Mouse (Mus musculus) embryonic facial prominence, embryonic 15.5 days (tissue): ENCODE measurements around the gene Tgfb3. TPM values are rescaled to one million over a fixed set of nuclear protein-coding genes. Genes with fewer than 3 reads are reported as not detected.

ENCODE experiments used
- ATAC-seq: fragments of 200-750 bp; cut with Nextera tagmentation; 2 replicates; pipeline ENCODE4 v1.8.0; 2017; ENCODE audit warnings: low read depth, moderate TSS enrichment; ENCODE audit not compliant: insufficient number of reproducible peaks, low FRiP score, low TSS enrichment
- H3K27ac ChIP-seq: fragments of 300-500 bp; sonication (generic); replicated peaks from 2 replicates; pipeline ENCODE4 v1.5.1; 2015; ENCODE audit warnings: mild to moderate bottlenecking, inconsistent platforms
- H3K27me3 ChIP-seq: fragments of 300-500 bp; sonication (generic); 2 replicates; pipeline ENCODE4 v1.6.1; 2015; ENCODE audit warnings: inconsistent platforms
- H3K36me3 ChIP-seq: fragments of 300-500 bp; sonication (generic); 2 replicates; pipeline ENCODE4 v1.6.1; 2015; ENCODE audit warnings: mild to moderate bottlenecking, inconsistent platforms
- H3K4me1 ChIP-seq: fragments of 300-500 bp; sonication (generic); 2 replicates; pipeline ENCODE4 v1.6.1; 2015; ENCODE audit warnings: inconsistent platforms
- H3K4me2 ChIP-seq: fragments of 300-500 bp; sonication (generic); replicated peaks from 2 replicates; pipeline ENCODE4 v1.6.1; 2015; ENCODE audit warnings: mild to moderate bottlenecking, inconsistent platforms
- H3K4me3 ChIP-seq: fragments of 300-500 bp; sonication (generic); replicated peaks from 2 replicates; pipeline ENCODE4 v1.5.1; 2015; ENCODE audit warnings: mild to moderate bottlenecking, inconsistent platforms
- H3K9ac ChIP-seq: fragments of 300-500 bp; sonication (generic); 2 replicates; pipeline ENCODE4 v1.6.1; 2015; ENCODE audit warnings: inconsistent platforms
- H3K9me3 ChIP-seq: fragments of 300-500 bp; sonication (generic); replicated peaks from 2 replicates; pipeline ENCODE4 v1.6.1; 2016; ENCODE audit warnings: inconsistent platforms
- WGBS: fragments of 180-500 bp; shearing (Covaris S2); methylation state at CpG from one replicate; pipeline ENCODE4 v1.1.7; 2015; 5-methylcytosine and 5-hydroxymethylcytosine counted together
- polyA plus RNA-seq: library from polyadenylated mRNA; unstranded; fragments of >200 nt; fragmentation: Nextera tagmentation; extraction: Ambion mirVana; gene quantifications from 2 replicates; pipeline ENCODE4 v1.2.1, GENCODE M21; 2015

The Tgfb3 gene
- polyA plus RNA-seq, 1 experiment from 2014 or later = 71.6 TPM

- ATAC-seq = no peak
- Histone ChIP-seq H3K9me3 (no peaks in the 10 kb centered on the region), H3K4me1 (0 out of 2 replicates have a peak, but pooled peaks cover 6% of the 10 kb centered on the region), H3K9ac (no peak overlapping the region), H3K4me3 (no peak overlapping the region), H3K27me3 (no peaks in the 10 kb centered on the region), H3K36me3 (no peaks in the 10 kb centered on the region), H3K27ac (no peak overlapping the region), H3K4me2 (no peak overlapping the region)
- WGBS = 67% methylated on average over 5 of the region's 5 CpGs
Measured at GRCm38 (mm10) chr12:86030932-86031331, 47.9 kb downstream of the Tgfb3 start.

GRCm38 (mm10) chr12:86027747-86028146 is 51.1 kb downstream of the Tgfb3 start:
- H3K4me3 ChIP-seq = no peak overlapping the region
- ATAC-seq = no peak
- H3K36me3 ChIP-seq = 0 out of 2 replicates have a peak, but pooled peaks cover 3% of the 10 kb centered on the region
- no peak overlapping the region for H3K27ac ChIP-seq
- 49% methylated on average over 1 of the region's 1 CpGs for WGBS
- H3K9ac ChIP-seq = no peak overlapping the region
- H3K4me2 ChIP-seq = no peak overlapping the region
- no peaks in the 10 kb centered on the region for H3K9me3 ChIP-seq
- no peaks in the 10 kb centered on the region for H3K27me3 ChIP-seq
- peaks cover 20% of the 10 kb centered on the region for H3K4me1 ChIP-seq

- Histone ChIP-seq H3K27ac (no peak overlapping the region), H3K9me3 (no peaks in the 10 kb centered on the region), H3K27me3 (no peaks in the 10 kb centered on the region), H3K4me3 (no peak overlapping the region), H3K9ac (no peak overlapping the region), H3K4me2 (no peak overlapping the region), H3K4me1 (peaks cover 27% of the 10 kb centered on the region), H3K36me3 (0 out of 2 replicates have a peak, but pooled peaks cover 3% of the 10 kb centered on the region)
- peak; percentile 16; the same call in 1 of the 2 replicates for ATAC-seq
- 49% methylated on average over 5 of the region's 5 CpGs for WGBS
Measured at GRCm38 (mm10) chr12:86027000-86027399, 51.8 kb downstream of the Tgfb3 start.

DNA sequence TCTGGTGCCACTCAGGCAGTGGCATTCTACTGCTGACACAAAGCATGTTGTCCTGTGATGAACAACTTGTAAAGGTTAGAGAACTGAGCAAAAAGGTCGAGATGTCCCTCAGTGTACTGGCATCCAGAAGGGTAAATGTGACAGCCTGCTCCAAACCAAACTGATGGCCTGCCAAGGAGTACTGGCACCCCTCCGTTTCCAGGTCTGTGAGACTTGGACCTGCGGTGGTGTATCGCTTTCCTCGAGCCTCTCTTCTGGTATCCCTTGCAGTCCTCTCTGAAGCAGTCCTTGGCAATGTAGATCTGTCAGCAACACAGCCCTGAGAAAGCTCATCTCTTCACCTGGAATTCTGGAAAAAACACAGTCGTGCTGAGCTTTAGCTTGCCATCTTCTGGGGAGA is 53.4 kb downstream of the Tgfb3 start:
- 87% methylated on average over 6 of the region's 6 CpGs for WGBS
- peaks cover 34% of the 10 kb centered on the region for H3K4me1 ChIP-seq

DNA sequence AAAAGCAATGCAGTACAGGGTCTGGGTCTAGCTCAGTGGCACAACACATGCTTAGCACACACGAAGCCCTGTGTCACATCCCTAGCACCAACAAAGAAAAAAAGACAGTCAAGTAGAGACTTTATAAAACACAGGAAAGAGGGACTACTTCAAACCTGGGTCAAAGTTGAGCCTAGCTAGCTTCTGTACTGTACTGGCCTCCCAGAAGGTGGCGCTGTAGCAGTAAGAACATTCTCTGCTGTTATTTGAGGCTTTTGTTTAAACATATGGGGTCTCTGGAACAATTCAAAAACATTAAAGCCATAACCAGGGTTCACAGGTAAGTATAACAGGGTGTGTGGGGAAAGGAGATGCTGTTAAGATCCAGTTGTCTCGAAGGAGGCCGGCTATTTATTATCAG is 54.4 kb downstream of the Tgfb3 start:
- no peak overlapping the region for H3K27ac ChIP-seq
- H3K4me1 ChIP-seq = peaks cover 34% of the 10 kb centered on the region
- H3K36me3 ChIP-seq = 0 out of 2 replicates have a peak, but pooled peaks cover 3% of the 10 kb centered on the region
- no peaks in the 10 kb centered on the region for H3K27me3 ChIP-seq
- no peaks in the 10 kb centered on the region for H3K9me3 ChIP-seq
- H3K9ac ChIP-seq = no peak overlapping the region
- H3K4me2 ChIP-seq = no peak overlapping the region
- no peak for ATAC-seq
- H3K4me3 ChIP-seq = no peak overlapping the region
- WGBS = 54% methylated on average over 4 of the region's 4 CpGs

More for the DNA sequence above, 53.4 kb downstream of the Tgfb3 start:
- ATAC-seq = no peak
- no peak overlapping the region for H3K4me2 ChIP-seq
- H3K9ac ChIP-seq = no peak overlapping the region
- H3K27ac ChIP-seq = no peak overlapping the region
- H3K9me3 ChIP-seq = no peaks in the 10 kb centered on the region
- no peak overlapping the region for H3K4me3 ChIP-seq
- 0 out of 2 replicates have a peak, but pooled peaks cover 3% of the 10 kb centered on the region for H3K36me3 ChIP-seq
- H3K27me3 ChIP-seq = no peaks in the 10 kb centered on the region

GRCm38 (mm10) chr12:86023081-86023871 is 55.6 kb downstream of the Tgfb3 start:
- 68% methylated on average over 4 of the region's 4 CpGs for WGBS
- Histone ChIP-seq H3K27ac (peak overlapping the region; percentile 73), H3K4me2 (no peak overlapping the region)

DNA sequence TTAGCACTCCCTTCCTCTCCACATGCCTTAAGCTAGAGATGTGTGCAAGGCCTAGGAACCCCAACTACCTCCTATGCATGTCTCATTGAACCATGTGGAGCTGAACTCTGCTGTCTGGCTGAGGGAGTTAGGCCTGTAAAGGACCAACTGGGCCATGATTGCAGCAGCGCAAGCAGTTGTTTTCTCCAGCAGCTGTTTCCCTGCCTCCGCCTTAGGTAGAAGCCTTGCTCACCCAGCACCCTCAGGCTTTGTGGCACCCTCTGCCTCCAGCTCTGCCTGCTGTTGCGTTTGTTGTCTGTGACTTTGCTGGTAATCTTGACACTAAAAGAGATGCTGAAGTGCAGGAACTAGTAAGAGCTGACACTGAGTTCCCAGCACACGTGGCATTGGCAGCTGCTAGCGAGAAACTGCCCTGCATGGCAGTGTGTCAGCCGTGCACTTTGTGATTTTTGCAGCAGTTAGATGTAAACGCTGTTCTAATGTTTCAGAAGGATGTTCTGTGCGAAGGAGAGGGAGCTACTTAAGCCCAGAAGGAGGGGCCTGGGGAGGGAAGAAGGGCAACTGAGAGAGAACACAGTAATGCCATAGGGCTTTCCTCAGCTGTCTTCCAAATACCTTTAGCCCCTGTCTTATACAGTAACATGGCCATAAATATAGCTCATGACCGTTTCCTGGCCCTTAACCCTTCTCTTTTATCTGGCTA is 56.4 kb downstream of the Tgfb3 start:
- Histone ChIP-seq H3K4me3 (no peak overlapping the region), H3K27ac (peak overlapping the region; percentile 73), H3K9ac (no peak overlapping the region), H3K4me2 (no peak overlapping the region), H3K36me3 (0 out of 2 replicates have a peak, but pooled peaks cover 3% of the 10 kb centered on the region), H3K9me3 (no peaks in the 10 kb centered on the region), H3K27me3 (no peaks in the 10 kb centered on the region), H3K4me1 (peaks cover 33% of the 10 kb centered on the region)
- peak; percentile 54; the same call in 1 of the 2 replicates for ATAC-seq
- WGBS = 48% methylated on average over 9 of the region's 9 CpGs

More at GRCm38 (mm10) chr12:86023081-86023871, 55.6 kb downstream of the Tgfb3 start:
- Histone ChIP-seq H3K27me3 (no peaks in the 10 kb centered on the region), H3K4me1 (peaks cover 34% of the 10 kb centered on the region), H3K36me3 (0 out of 2 replicates have a peak, but pooled peaks cover 3% of the 10 kb centered on the region), H3K4me3 (no peak overlapping the region), H3K9ac (no peak overlapping the region), H3K9me3 (no peaks in the 10 kb centered on the region)
- 0 out of 2 replicates have a peak, but pooled peaks have one; percentile 13 for ATAC-seq

GRCm38 (mm10) chr12:86021583-86021982 is 57.3 kb downstream of the Tgfb3 start:
- Histone ChIP-seq H3K4me1 (peaks cover 29% of the 10 kb centered on the region), H3K36me3 (0 out of 2 replicates have a peak, but pooled peaks cover 3% of the 10 kb centered on the region), H3K4me3 (no peak overlapping the region), H3K9me3 (no peaks in the 10 kb centered on the region), H3K27ac (peak overlapping the region; percentile 73; the same call in 1 of the 2 replicates), H3K4me2 (no peak overlapping the region), H3K9ac (no peak overlapping the region), H3K27me3 (no peaks in the 10 kb centered on the region)
- WGBS = 63% methylated on average over 6 of the region's 6 CpGs
- 0 out of 2 replicates have a peak, but pooled peaks have one; percentile 34 for ATAC-seq

DNA sequence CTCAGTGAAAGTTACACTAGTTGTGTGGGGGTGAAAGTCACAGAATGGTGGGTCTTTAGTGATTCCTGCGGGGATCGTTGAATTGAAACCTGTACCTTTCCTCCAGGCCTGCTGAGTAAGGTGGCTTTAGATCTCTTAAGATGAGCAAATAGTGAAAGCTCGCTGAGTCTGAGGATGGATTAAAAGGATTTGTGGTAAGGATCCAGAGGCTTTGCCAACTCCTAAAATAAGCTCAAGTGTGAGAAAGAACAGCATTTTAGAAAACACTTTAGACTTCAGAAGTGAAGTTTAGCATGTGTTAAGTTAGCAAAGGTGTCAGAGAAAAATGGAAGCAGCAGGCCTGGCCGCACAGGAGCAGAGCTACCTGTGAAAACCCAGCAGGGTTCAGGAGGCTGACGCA is 61.5 kb downstream of the Tgfb3 start:
- no peak overlapping the region for H3K9ac ChIP-seq
- H3K4me3 ChIP-seq = no peak overlapping the region
- H3K9me3 ChIP-seq = no peaks in the 10 kb centered on the region
- ATAC-seq = no peak
- H3K4me1 ChIP-seq = peaks cover 37% of the 10 kb centered on the region
- WGBS = 66% methylated on average over 5 of the region's 5 CpGs
- no peaks in the 10 kb centered on the region for H3K36me3 ChIP-seq
- H3K27ac ChIP-seq = no peak overlapping the region
- H3K4me2 ChIP-seq = no peak overlapping the region
- H3K27me3 ChIP-seq = no peaks in the 10 kb centered on the region

GRCm38 (mm10) chr12:86015114-86015513 is 63.7 kb downstream of the Tgfb3 start:
- H3K4me1 ChIP-seq = peaks cover 38% of the 10 kb centered on the region
- no peak overlapping the region for H3K27ac ChIP-seq
- no peak overlapping the region for H3K4me2 ChIP-seq
- H3K27me3 ChIP-seq = no peaks in the 10 kb centered on the region
- no peak overlapping the region for H3K9ac ChIP-seq
- H3K9me3 ChIP-seq = no peaks in the 10 kb centered on the region
- H3K4me3 ChIP-seq = no peak overlapping the region
- WGBS = 55% methylated on average over 2 of the region's 2 CpGs
- H3K36me3 ChIP-seq = no peaks in the 10 kb centered on the region
- ATAC-seq = no peak

- Histone ChIP-seq H3K9me3 (no peaks in the 10 kb centered on the region), H3K27ac (no peak overlapping the region), H3K27me3 (no peaks in the 10 kb centered on the region), H3K4me3 (no peak overlapping the region), H3K4me1 (peaks cover 39% of the 10 kb centered on the region), H3K4me2 (no peak overlapping the region), H3K9ac (no peak overlapping the region), H3K36me3 (no peaks in the 10 kb centered on the region)
- ATAC-seq = no peak
- WGBS = 70% methylated on average over 3 of the region's 3 CpGs
Measured at GRCm38 (mm10) chr12:86014621-86015020, 64.2 kb downstream of the Tgfb3 start.
